Mouse (Mus musculus) liver, embryonic 14.5 days (tissue): ENCODE results near the gene Slc7a8.

Source experiments
- CTCF ChIP-seq: IDR thresholded peaks from 2 replicates; pipeline ENCODE4 v1.5.1; 2016; ENCODE audit warnings: antibody characterized with exemption, low read depth, control low read depth
- EP300 ChIP-seq: IDR thresholded peaks from 2 replicates; pipeline ENCODE4 v1.6.1; 2016; ENCODE audit warnings: antibody characterized with exemption, low read depth

DNA sequence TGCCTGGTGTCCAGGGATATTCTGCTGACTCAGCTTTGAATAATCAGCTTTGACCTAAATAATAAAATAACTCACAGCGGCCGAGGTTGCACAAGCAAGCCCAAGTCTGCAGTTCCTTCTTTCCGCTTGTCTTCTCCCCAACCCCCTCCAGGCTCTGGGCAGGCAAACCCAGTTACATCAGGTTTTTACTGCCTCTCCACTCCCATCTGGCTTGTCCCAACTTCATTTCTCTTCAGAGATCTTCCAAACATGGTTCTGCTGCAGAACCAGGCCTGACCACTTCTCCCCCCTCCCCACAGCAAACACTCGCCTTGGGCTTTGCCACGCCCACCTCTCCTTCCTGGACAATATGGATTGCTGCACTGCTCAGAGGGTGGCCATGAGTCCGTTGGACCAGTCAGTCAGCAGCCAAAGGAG lies 27.1 kb downstream of the Slc7a8 start:
- TF ChIP-seq CTCF (no peak), EP300 (no peak)
